Mouse (Mus musculus) kidney, embryonic 14.5 days (tissue): ENCODE data around the gene Olfr465-ps1. TPM values are rescaled to one million over a fixed set of nuclear protein-coding genes. Genes with fewer than 3 reads are reported as not detected.

ENCODE experiments used
- ATAC-seq: fragments of 200-750 bp; cut with Nextera tagmentation; 2 replicates; pipeline ENCODE4 v1.8.0; 2017; ENCODE audit warnings: moderate number of reproducible peaks, mild to moderate bottlenecking, moderate TSS enrichment, moderate library complexity; ENCODE audit not compliant: low FRiP score, low TSS enrichment
- H3K27ac ChIP-seq: fragments of 300-500 bp; sonication (generic); 2 replicates; pipeline ENCODE4 v1.5.1; 2014; ENCODE audit warnings: low read depth, mild to moderate bottlenecking, low read length, moderate library complexity, mixed read lengths
- H3K27me3 ChIP-seq: fragments of 300-500 bp; sonication (generic); 2 replicates; pipeline ENCODE4 v1.6.1; 2014; ENCODE audit warnings: mild to moderate bottlenecking, low read length; ENCODE audit not compliant: control insufficient read depth, insufficient read depth
- H3K36me3 ChIP-seq: fragments of 300-500 bp; sonication (generic); 2 replicates; pipeline ENCODE4 v1.6.1; 2014; ENCODE audit warnings: low read length, mixed read lengths; ENCODE audit not compliant: control insufficient read depth, insufficient read depth
- H3K4me1 ChIP-seq: fragments of 300-500 bp; sonication (generic); 2 replicates; pipeline ENCODE4 v1.6.1; 2014; ENCODE audit warnings: low read length, mixed read lengths; ENCODE audit not compliant: control insufficient read depth, insufficient read depth
- H3K4me2 ChIP-seq: fragments of 300-500 bp; sonication (generic); replicated peaks from 2 replicates; pipeline ENCODE4 v1.6.1; 2014; ENCODE audit warnings: low read depth, mild to moderate bottlenecking, low read length
- H3K4me3 ChIP-seq: fragments of 300-500 bp; sonication (generic); 2 replicates; pipeline ENCODE4 v1.5.1; 2014; ENCODE audit warnings: mild to moderate bottlenecking, low read length
- H3K9ac ChIP-seq: fragments of 300-500 bp; sonication (generic); 2 replicates; pipeline ENCODE4 v1.6.1; 2014; ENCODE audit warnings: low read depth, mild to moderate bottlenecking, low read length, moderate library complexity
- H3K9me3 ChIP-seq: fragments of 300-500 bp; sonication (generic); 2 replicates; pipeline ENCODE4 v1.6.1; 2016; ENCODE audit warnings: low read length; ENCODE audit not compliant: control insufficient read depth
- WGBS: fragments of 180-500 bp; shearing (Covaris S2); extraction: QIAGEN DNeasy Blood & Tissue Kit; methylation state at CpG from one replicate; pipeline ENCODE4 v1.1.7; 2014; 5-methylcytosine and 5-hydroxymethylcytosine counted together
- polyA plus RNA-seq: library from polyadenylated mRNA; unstranded; fragments of >200 nt; fragmentation: Nextera tagmentation; extraction: Ambion mirVana; gene quantifications from 2 replicates; pipeline ENCODE4 v1.2.1, GENCODE M21; 2014

The Olfr465-ps1 gene
- polyA plus RNA-seq: not detected in 2 replicates

DNA sequence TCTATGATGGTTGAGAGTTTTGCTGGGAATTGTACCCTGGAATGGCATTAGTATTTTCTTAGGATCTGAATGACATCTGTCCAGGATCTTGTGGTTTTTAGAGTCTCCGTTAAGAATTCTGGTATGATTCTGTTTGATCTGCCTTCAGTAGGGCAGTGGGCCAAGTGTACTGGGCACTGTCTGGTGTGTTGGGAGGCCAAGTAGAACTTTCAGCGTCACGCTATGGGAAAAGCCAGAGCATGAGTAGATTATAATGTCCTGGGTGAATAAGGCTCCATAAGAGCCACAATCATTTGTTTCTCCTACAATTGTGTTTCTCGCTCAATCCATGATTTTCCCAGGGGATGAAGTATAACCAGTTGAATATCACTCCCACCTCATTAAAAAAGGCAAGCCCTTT lies at the start of gene Olfr465-ps1:
TSS of gene Olfr465-ps1 (plus strand) at position 301 of the 400 bp plus-strand sequence.
- 89% methylated on average over 4 of the region's 4 CpGs for WGBS
- no peak within 1 kb of the TSS for H3K4me2 ChIP-seq
- no peaks in the 10 kb centered on the region for H3K36me3 ChIP-seq
- H3K27me3 ChIP-seq: no peaks in the 10 kb centered on the region
- no peaks in the 10 kb centered on the region for H3K9me3 ChIP-seq
- H3K4me1 ChIP-seq: no peaks in the 10 kb centered on the region
- no peak within 1 kb of the TSS for H3K4me3 ChIP-seq
- no peak within 1 kb of the TSS for H3K9ac ChIP-seq
- no peak for ATAC-seq
- no peak within 1 kb of the TSS for H3K27ac ChIP-seq

DNA sequence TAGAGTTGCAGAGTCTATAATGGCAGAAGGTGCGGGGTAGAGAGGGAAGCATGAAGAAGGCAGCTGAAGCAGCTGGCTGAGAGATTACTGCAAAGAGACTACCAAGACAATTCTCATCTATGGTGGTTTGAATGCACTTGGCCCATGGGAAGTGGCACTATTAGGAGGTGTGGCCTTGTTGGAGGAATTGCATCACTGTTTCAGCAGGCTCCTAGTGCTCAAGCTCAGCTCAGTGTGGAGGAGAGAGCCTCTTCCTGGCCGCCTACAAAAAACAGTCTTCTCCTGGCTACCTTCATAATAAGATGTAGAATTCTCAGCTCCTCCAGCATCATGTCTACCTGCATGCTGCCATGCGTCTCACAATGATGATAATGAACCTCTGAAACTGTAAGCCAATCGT lies 42.0 kb upstream of the Olfr465-ps1 start:
- WGBS: 95% methylated on average over 4 of the region's 4 CpGs
- H3K4me2 ChIP-seq: no peak overlapping the region
- no peak for ATAC-seq

GRCm38 (mm10) chr13:65097018-65097417 lies 40.9 kb upstream of the Olfr465-ps1 start:
- ATAC-seq: no peak
- Histone ChIP-seq H3K4me3 (no peak overlapping the region), H3K4me2 (no peak overlapping the region), H3K4me1 (no peaks in the 10 kb centered on the region), H3K9ac (no peak overlapping the region), H3K9me3 (0 out of 2 replicates have a peak, but pooled peaks cover under 1% of the 10 kb centered on the region), H3K27ac (no peak overlapping the region), H3K36me3 (no peaks in the 10 kb centered on the region), H3K27me3 (no peaks in the 10 kb centered on the region)

More for the DNA sequence above, 42.0 kb upstream of the Olfr465-ps1 start:
- Histone ChIP-seq H3K27ac (no peak overlapping the region), H3K9ac (no peak overlapping the region), H3K4me3 (no peak overlapping the region), H3K36me3 (no peaks in the 10 kb centered on the region), H3K27me3 (no peaks in the 10 kb centered on the region), H3K9me3 (no peaks in the 10 kb centered on the region), H3K4me1 (no peaks in the 10 kb centered on the region)

DNA sequence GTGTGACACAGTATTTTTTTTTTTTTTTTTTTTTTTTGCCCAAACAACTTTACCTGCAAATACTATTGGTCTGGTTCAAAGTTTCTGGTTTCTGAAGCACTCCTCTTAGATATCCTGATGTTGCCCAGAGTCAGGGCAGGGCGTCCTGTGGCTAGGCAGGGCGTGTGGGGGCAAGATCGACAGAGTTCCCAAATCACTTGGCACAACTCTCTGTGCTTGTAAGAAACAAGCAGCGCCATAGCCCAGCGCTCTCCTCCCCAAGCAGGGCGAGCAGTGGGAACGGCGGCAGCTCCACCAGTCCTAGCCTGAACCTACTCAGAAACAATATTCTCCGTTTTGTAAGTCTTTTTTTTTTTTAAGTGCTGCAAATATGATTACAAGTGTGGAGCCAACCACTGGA lies 37.2 kb upstream of the Olfr465-ps1 start:
- H3K27me3 ChIP-seq: no peaks in the 10 kb centered on the region
- peaks cover 6% of the 10 kb centered on the region for H3K9me3 ChIP-seq
- WGBS: 95% methylated on average over 9 of the region's 9 CpGs
- no peak overlapping the region for H3K9ac ChIP-seq
- no peaks in the 10 kb centered on the region for H3K4me1 ChIP-seq
- no peaks in the 10 kb centered on the region for H3K36me3 ChIP-seq
- H3K4me2 ChIP-seq: no peak overlapping the region
- no peak overlapping the region for H3K27ac ChIP-seq
- ATAC-seq: no peak
- H3K4me3 ChIP-seq: no peak overlapping the region

DNA sequence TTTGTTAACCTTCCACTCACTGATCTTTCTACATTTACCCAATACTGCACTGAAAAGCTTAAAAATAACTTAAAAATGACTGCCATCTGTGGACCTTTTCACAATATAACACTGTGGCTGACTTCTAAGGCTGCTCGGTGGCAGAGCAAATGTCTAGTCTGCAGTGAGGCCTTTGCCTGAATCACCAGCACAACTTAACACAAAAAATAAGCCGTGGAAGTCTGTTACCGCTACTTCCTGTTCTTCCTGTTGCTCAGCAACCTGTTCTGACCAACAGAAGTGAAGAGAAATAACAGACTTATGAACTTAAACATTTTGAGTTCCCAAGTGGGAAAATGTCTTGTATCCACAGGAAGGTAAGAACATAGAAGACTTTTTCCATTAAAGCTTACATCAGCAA lies 36.7 kb upstream of the Olfr465-ps1 start:
- H3K4me1 ChIP-seq: no peaks in the 10 kb centered on the region
- H3K9ac ChIP-seq: no peak overlapping the region
- ATAC-seq: no peak
- no peaks in the 10 kb centered on the region for H3K27me3 ChIP-seq
- H3K4me3 ChIP-seq: no peak overlapping the region
- WGBS: 96% methylated on average over 3 of the region's 3 CpGs
- H3K4me2 ChIP-seq: no peak overlapping the region
- H3K27ac ChIP-seq: no peak overlapping the region
- no peaks in the 10 kb centered on the region for H3K36me3 ChIP-seq
- H3K9me3 ChIP-seq: peaks cover 10% of the 10 kb centered on the region

- no peaks in the 10 kb centered on the region for H3K27me3 ChIP-seq
- H3K4me1 ChIP-seq: no peaks in the 10 kb centered on the region
- WGBS: under 1% methylated on average over 5 of the region's 5 CpGs
- H3K27ac ChIP-seq: peak overlapping the region; percentile 84; the same call in 1 of the 2 replicates
- no peaks in the 10 kb centered on the region for H3K36me3 ChIP-seq
- peaks cover 4% of the 10 kb centered on the region; the same call in 1 of the 2 replicates for H3K9me3 ChIP-seq
- H3K4me2 ChIP-seq: peak overlapping the region; percentile 68
- H3K9ac ChIP-seq: peak overlapping the region; percentile 70
- ATAC-seq: peak; percentile 28; the same call in 1 of the 2 replicates
- peak overlapping the region; percentile 82 for H3K4me3 ChIP-seq
These were observed 25.9 kb upstream of the Olfr465-ps1 start for GRCm38 (mm10) chr13:65111961-65112360.

- ATAC-seq: peak; percentile 100
- Histone ChIP-seq H3K4me3 (peak within 1 kb of the TSS; percentile 82), H3K27ac (peak within 1 kb of the TSS; percentile 84), H3K9me3 (peaks cover 2% of the 10 kb centered on the region; the same call in 1 of the 2 replicates), H3K9ac (peak within 1 kb of the TSS; percentile 70), H3K4me1 (no peaks in the 10 kb centered on the region), H3K4me2 (peak within 1 kb of the TSS; percentile 68), H3K27me3 (no peaks in the 10 kb centered on the region), H3K36me3 (no peaks in the 10 kb centered on the region)
- 0% methylated on average over 60 of the region's 60 CpGs for WGBS
These were observed 25.3 kb upstream of the Olfr465-ps1 start, which contains the start of gene Mfsd14b for GRCm38 (mm10) chr13:65112459-65113110. Mfsd14b (minus strand) TSS chr13:65112975.

DNA sequence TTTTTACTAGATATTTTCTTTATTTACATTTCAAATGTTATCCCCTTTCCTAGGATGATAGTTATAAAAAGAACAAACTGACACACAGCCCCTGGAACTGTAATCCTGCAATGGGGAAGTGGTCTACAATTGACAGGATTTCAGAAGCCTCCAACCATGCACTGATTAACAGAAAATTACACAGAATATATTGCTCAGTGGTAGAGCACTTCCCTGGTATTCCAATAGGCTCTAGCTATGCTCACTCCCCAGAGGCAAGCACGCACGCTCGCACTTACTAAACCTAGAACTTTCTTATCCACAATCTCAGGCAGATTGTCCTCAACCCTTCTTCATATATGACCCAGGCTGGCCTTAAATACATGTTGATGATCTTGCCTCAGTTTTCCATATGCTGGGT lies 24.6 kb upstream of the Olfr465-ps1 start:
- Histone ChIP-seq H3K4me1 (no peaks in the 10 kb centered on the region), H3K36me3 (no peaks in the 10 kb centered on the region), H3K4me2 (peak overlapping the region; percentile 38), H3K4me3 (peak overlapping the region; percentile 82), H3K27me3 (no peaks in the 10 kb centered on the region), H3K9me3 (no peaks in the 10 kb centered on the region), H3K27ac (no peak overlapping the region; the same call in 1 of the 2 replicates), H3K9ac (peak overlapping the region; percentile 70; the same call in 1 of the 2 replicates)
- ATAC-seq: peak; percentile 17; the same call in 1 of the 2 replicates
- WGBS: 55% methylated on average over 3 of the region's 3 CpGs

- 75% methylated on average over 3 of the region's 3 CpGs for WGBS
- Histone ChIP-seq H3K9me3 (no peaks in the 10 kb centered on the region), H3K4me2 (no peak overlapping the region)
These were observed 16.9 kb upstream of the Olfr465-ps1 start for GRCm38 (mm10) chr13:65120984-65121383.

More at GRCm38 (mm10) chr13:65120984-65121383, 16.9 kb upstream of the Olfr465-ps1 start:
- H3K27ac ChIP-seq: no peak overlapping the region
- H3K9ac ChIP-seq: no peak overlapping the region
- no peaks in the 10 kb centered on the region for H3K27me3 ChIP-seq
- H3K36me3 ChIP-seq: no peaks in the 10 kb centered on the region
- H3K4me3 ChIP-seq: no peak overlapping the region
- H3K4me1 ChIP-seq: no peaks in the 10 kb centered on the region
- no peak for ATAC-seq
